Mouse (Mus musculus): ENCODE measurements around the gene Arhgef26.

Gene Arhgef26

GRCm38 (mm10) chr3:62392636-62393035 is 54.5 kb downstream of the Arhgef26 start:
- no peak for DNase-seq

- no peak for DNase-seq
Measured at GRCm38 (mm10) chr3:62394284-62394683, 56.1 kb downstream of the Arhgef26 start.

GRCm38 (mm10) chr3:62395368-62395767 is 57.2 kb downstream of the Arhgef26 start:
- no peak for DNase-seq

GRCm38 (mm10) chr3:62396109-62396508 is 58.0 kb downstream of the Arhgef26 start:
- DNase-seq, result no peak

GRCm38 (mm10) chr3:62398094-62398493 is 60.0 kb downstream of the Arhgef26 start:
- DNase-seq, result no peak

GRCm38 (mm10) chr3:62399826-62400746 is 61.9 kb downstream of the Arhgef26 start:
- DNase-seq, result no peak

- DNase-seq, result no peak
Measured at GRCm38 (mm10) chr3:62402466-62402865, 64.3 kb downstream of the Arhgef26 start.

GRCm38 (mm10) chr3:62404477-62405246 is 66.5 kb downstream of the Arhgef26 start:
- no peak for DNase-seq

GRCm38 (mm10) chr3:62409555-62410182 is 71.5 kb downstream of the Arhgef26 start:
- no peak for DNase-seq

- no peak for DNase-seq
Measured at GRCm38 (mm10) chr3:62410491-62410890, 72.3 kb downstream of the Arhgef26 start.

GRCm38 (mm10) chr3:62412704-62413103 is 74.6 kb downstream of the Arhgef26 start:
- DNase-seq, result peak; percentile 42 to 55

- DNase-seq, result no peak
Measured at GRCm38 (mm10) chr3:62414926-62415325, 76.8 kb downstream of the Arhgef26 start.

- DNase-seq, result no peak
Measured at GRCm38 (mm10) chr3:62417458-62417857, 79.3 kb downstream of the Arhgef26 start.

GRCm38 (mm10) chr3:62418387-62419138 is 80.4 kb downstream of the Arhgef26 start:
- DNase-seq, result no peak

GRCm38 (mm10) chr3:62433675-62434074 is 95.5 kb downstream of the Arhgef26 start:
- DNase-seq, result no peak

- DNase-seq, result no peak
Measured at GRCm38 (mm10) chr3:62435923-62436322, 97.8 kb downstream of the Arhgef26 start.

GRCm38 (mm10) chr3:62440431-62440969 is 102.4 kb downstream of the Arhgef26 start:
- DNase-seq, result no peak

- no peak for DNase-seq
Measured at GRCm38 (mm10) chr3:62443582-62444194, 105.5 kb downstream of the Arhgef26 start.

- DNase-seq, result no peak
Measured at GRCm38 (mm10) chr3:62446271-62446670, 108.1 kb downstream of the Arhgef26 start.

- DNase-seq, result no peak
Measured at GRCm38 (mm10) chr3:62447151-62447550, 109.0 kb downstream of the Arhgef26 start.

GRCm38 (mm10) chr3:62449871-62450496 is 111.8 kb downstream of the Arhgef26 start:
- DNase-seq, result no peak
